Mouse (Mus musculus) kidney, adult 9 months (tissue): ENCODE results near the gene Spsb4.

Experiments
- DNase-seq: peaks from one replicate; pipeline ENCODE4 v3.0.0; 2022

Gene Spsb4

DNA sequence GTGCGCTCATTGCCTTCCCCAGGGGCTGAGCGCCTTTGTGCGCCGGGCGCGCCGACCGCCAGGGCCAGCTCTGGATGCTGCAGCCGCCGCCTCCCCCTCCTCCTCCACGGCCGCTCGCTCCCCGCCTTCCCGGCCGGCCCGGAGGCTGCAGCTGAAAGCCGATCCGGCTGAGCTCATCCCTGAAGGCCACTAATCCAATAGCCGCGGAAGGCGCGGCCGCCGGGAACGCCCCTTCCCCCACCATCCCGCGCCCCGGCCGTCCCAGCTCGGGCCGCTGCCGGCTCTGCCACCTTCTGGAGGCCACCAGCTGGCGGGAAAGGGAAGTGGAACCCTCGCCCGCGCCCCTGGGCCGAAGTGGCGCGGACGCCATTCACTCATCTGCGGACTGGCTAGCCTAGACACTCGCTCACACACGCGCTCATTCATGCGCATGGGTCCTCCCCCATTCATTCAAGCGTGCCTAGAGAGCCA lies at the start of gene Spsb4:
Gene Spsb4, minus strand, starts transcription at position 167 of the 471 bp plus-strand sequence.
- DNase-seq = peak; percentile 81

DNA sequence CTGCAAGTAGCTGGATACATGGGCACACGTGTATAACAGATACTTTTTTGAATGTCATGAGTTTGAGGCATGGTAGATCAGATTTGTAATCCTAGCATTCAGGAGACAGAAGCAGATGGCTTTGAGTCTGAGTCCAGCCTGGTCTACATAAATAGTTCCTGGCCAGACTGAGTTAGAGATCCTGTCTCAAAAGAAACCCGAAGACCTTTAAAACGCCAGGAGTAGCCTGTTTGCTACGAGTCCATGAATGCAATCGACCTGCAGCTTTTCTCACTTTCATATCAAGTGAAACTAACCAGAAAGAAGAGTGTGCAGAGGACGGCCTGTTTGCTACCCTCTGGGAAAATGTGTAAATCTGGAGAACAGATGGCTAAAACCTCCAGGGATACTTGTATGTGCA lies 49.1 kb upstream of the Spsb4 start:
- DNase-seq = no peak

DNA sequence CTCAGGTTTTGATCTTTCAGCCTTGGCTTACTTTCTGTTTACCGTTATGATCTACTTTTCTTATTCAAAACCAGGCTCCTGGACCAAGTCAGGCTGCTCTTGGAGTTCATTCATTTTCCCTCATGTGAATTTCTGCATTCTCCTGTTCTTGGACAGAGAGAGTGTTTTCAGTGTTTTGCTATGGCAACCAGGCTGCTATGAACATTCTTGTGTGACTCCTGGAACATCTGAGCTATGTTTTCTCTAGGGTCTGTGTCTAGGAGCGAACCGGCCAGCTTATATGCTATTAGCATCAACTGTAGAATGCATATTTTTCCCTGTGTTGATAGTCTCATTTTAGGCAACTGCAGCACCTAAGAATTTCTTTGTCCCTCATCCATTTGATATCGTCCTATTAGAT lies 47.2 kb upstream of the Spsb4 start:
- no peak for DNase-seq

DNA sequence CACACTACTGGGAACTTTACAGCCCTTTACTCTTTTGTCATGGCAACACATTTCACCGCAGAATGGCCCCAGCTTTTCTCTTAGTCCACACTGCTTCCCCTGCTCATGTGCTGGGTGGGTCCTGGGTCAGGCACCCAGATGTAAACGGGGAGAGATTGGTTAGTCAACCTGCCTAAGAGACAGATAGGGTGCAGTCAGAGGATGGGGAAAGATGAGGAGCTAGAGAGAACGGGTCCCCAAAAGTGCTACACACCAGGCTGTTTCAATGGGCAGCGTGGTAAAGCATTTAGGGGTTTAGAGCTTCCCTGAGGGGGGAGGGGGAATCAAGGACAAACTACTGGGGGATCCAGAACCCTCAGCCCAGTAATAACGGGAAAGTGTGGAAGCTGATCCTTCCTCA lies 46.6 kb upstream of the Spsb4 start:
- no peak for DNase-seq

DNA sequence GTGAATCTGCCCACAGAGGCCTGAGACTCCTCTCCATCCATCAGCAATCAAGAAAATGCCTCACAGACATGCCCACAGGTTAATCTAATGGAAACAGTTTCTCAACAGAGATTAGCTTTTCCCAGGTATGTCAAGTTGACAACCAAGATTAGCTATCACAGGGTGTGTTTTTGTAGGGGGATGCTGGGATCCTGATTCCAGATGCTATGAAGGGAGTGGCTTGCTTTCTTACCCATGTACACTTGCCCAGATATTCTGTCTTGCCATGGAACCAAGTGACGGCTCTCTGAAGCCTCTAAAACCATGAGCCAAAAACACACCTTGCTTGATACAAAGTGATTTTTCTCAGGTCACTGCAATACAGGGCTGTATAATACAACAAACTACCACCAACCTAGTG lies 45.5 kb upstream of the Spsb4 start:
- DNase-seq = no peak

DNA sequence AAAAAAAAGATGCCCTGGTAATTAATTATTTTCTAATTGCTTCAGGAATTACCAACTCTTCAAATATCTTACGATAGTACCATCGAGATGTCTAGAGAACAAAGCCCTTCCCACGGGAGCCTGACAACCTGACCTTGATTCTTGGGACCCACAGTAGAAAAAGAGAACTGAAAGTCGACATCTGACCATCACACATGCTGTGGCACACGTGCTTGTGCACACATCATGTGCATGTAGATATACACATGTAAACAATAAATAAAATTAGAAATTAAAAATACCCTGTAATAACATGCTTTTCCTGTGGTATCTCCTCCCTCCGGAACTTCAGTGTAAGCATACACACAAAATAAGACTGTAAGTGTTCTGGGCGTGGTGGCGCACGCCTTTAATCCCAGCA lies 43.1 kb upstream of the Spsb4 start:
- DNase-seq = no peak

DNA sequence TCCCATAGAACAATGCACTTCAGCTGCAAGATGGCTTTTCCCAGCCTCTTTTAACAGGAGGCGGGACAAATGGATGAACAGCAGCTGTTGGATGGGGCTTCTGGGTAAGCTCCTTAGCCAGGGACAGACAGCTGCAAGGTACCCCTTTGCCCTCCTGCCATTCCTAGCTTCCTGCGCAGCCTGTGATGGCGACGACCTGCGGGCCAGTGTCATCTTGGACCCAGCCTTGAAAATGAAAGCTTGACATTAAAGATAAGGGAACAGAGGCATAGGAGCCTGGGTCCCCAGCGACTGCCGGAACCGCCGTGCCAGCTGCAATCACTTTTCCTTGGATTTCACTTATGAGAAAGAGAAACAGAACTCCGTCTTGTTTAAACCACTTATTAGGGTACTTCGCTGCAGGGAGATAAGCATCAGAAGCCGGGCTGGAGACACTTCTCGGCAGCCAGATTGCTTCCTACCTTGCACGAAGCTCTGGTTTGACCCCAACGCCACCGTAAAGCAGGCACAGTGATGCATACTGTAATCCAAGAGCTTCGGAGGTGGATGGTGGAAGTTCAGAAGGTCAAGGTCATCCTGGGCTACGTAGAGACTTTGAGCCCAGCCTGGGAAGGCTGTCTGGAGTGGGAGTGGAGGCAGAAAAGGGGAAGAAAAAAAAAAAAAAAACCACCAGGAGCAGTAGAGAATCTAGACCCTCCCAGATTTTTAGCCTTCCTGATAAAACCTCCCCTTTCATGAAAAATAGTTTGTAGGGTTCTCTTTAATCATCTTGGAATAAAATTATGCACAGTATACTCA lies 38.1 kb upstream of the Spsb4 start:
- DNase-seq = no peak

DNA sequence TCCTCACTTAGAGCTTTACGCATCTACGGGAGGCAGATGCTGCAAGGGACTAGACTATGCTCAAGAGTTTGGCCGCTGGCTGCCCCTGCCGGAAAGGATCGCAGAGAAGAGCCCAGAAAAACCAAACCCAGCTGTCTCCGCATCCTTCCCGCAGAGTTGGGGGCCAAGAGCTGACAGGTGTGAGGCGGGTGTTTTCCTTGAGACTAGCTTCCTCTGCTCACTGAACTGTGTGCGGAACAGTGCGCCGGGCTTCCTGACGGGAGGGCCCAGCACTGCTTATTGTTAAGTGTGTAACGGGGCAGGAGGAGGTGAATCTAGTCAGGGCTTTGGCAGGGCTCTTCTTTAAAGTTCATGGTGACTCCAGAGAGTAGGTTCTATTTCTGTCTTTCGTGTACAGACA lies 37.3 kb upstream of the Spsb4 start:
- no peak for DNase-seq

DNA sequence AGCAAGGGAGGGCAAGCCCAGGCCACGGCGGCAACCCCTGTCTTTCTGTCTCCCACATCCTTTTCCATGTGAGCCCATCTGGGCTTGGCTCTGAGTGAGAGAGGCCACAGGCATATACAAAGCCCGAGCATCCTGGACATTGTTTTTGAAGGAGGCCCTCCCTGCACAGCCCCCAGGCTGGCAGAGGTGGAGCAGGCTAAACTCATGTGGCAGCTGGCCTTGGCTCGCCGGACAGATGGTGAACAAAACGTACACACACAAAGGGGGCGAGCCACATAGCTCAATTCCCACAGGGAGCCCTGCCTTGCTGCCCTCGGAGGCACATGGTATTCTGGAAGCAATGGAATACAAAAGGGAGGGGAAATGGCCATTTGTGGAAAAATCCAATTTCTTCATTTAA lies 32.5 kb upstream of the Spsb4 start:
- DNase-seq = no peak

DNA sequence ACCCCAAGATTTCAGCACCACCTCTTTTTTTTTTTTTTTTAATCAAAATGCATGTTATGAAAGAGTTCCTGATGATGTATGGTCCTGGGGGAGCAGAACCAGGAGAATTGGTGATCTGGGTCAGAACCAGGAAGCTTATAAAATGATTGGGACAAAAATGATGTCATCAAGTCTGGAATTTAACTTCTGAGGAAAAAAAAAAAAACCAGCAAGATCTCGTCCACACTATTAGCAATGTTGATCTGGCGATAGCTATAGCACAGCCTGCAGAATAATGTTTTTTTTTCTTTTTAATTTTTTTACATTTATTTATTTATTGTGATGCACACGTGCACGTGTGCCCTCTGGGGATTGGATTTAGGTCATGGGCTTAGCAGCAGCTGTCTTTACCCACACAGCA lies 27.6 kb upstream of the Spsb4 start:
- no peak for DNase-seq

DNA sequence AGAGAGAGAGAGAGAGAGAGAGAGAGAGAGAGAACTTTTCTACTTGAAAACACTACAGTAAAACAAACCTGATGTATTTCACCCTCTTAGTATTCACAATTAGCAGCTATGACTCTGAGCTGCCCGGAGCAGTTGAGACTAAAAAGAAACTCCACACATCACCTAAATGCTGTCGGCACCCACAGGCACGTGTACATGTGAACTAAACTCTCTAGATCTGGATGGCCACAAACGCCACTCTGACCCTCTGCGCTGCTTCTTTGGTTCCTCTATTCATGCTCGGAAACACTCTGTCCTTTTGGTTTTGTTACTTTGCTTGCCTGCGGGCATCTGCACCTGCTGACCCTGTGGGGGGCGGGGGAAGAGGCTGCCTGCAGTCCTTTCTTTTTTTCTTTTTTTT lies 23.0 kb upstream of the Spsb4 start:
- DNase-seq = no peak

DNA sequence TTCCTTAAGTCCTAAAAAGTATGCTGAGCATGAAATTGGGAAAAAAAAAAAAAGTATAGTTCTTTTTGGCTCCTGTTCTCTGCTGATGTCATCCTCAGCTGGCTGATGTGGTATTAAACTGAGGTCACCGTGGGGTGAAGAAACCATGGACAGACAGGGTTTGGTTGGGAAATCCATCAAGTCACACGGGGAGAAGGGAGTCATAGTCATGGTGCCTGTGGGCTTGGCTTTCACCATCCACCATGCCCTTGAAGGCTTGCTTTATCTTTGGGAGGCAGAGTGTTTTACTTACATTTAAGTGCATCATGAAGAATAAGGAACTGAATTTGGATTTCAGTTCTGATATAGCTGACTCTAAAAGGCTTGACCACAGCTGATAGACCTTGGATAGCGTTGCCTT lies 19.4 kb upstream of the Spsb4 start:
- DNase-seq = no peak

DNA sequence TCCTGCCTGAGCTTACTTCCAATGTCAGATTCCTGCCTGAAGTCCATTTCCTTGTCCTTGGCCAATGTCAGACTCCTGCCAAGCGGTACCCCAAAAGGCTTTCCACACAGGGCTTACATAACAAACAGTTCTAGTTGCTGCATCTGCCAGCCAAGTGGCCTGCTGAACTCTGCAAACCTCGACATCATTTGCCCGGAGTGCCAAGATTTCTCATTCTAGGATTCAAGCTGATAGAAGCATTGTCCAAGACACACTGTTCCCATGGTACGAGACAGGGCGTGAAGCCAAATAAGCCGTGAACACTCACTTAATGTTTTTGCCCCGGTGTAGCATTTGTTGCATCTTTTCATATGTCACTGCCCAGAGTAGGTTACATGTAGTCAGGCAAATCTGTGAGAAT lies 18.0 kb upstream of the Spsb4 start:
- peak; percentile 64 for DNase-seq

DNA sequence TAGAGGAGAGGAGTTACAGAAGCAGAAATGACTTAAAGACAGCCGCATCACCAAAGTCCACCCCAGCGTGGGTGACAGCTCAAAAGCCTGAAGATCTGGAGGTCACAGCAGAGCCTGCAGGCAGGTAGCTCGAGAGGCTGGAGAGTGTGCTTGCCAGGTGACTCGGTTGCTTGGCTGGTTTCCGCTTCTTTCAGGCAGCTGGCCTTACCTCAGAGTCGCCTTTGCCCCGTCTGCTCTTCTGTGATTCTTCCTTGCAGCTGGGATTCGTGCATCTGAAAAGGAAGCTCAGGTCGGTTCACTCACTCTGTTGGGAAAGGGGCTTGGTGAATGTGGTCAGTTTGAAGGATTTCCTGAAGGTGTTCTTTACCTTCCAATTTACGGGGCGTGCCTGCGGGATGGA lies 8.7 kb upstream of the Spsb4 start:
- DNase-seq = no peak

DNA sequence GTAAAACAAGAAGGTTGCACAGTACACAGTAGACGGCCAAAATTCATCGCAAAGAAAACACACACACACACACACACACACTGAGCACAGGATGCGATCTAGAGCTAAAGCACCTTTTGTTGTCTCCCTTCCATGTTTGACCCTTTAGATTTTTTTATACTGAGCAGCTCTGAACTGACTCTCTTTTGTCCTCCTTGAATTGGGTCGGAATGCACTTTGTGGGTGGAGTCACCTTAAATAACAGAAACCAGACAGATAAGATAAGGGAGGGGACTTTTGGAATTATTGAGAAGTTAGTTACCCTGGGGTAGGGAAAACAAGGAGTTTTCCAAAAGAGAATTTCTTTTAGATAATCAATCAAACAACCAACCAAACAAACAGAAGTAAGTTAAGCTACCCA lies 7.4 kb upstream of the Spsb4 start:
- DNase-seq = no peak

DNA sequence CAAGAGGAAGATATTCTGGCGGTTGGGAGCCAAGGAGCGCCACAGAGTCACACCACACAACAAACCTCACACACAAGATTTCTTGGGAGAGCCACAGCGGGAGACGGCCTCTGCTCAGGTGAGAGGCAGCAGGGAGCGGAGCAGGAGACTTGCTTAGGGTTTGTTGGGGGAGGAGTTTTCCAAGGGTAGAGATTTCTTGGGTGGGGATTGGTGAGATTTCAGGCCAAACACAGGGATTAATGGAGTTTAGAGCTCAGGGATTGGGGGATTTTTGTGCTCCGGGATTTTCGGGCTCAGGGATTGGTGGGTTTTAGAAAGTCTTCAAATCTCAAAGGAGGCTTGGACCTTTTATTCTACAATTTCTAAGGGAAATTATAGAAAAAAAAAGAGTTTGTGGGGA lies 5.8 kb upstream of the Spsb4 start:
- no peak for DNase-seq

DNA sequence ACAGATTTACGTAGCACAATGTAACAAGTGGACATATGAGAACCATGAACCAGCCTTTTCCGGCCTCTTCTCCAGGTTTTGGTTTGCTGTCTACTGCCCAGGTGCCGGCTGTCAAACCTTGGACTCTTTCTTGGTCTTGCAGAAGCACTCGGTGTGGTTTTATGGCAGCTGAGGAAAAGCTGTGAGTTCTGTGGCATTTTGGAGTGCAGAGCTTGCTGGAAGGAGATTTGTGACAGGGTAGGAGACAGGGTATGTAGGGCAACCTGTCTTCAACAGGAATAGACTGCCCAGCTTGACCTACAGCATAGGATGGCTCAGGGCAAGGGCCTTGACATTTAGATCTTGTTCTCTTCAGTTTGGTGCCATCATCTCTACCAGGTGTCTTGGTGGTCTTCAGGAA lies 4.3 kb upstream of the Spsb4 start:
- DNase-seq = no peak

DNA sequence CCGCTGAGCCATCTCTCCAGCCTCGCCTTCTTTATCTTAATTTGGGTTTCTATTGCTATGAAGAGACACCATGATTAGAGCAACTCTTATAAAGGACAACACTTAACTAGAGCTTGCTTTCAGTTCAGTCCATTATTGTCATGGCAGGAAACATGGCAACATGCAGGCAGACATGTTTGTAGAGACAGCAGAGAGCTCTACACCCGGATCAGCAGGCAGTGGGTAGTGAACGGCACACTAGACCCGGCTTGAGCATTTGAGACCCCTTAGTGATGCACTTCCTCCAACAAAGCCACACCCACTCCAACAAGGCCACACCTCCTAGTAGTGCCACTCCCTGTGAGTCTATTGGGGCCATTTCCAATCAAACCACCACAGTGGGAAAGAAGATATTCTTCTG lies 3.7 kb upstream of the Spsb4 start:
- DNase-seq = no peak

DNA sequence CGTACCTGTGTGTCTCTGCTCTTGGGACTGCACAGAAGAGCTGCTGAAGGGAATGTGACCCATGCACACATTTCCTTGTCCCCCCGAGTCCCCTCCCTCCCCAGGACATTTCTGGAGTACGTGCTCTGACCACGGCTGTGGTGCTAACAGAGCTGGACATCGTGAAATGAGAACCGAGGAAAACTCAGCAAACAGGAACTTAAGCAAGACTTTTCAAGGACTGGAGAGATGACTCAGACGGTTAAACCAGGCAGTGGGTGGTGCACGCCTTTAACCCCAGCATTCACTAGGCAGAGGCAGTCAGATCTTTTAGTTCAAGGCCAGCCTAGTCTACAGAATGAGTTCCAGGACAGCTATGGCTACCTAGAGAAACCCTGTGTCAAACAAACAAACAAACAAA lies 1.5 kb upstream of the Spsb4 start:
- no peak for DNase-seq

DNA sequence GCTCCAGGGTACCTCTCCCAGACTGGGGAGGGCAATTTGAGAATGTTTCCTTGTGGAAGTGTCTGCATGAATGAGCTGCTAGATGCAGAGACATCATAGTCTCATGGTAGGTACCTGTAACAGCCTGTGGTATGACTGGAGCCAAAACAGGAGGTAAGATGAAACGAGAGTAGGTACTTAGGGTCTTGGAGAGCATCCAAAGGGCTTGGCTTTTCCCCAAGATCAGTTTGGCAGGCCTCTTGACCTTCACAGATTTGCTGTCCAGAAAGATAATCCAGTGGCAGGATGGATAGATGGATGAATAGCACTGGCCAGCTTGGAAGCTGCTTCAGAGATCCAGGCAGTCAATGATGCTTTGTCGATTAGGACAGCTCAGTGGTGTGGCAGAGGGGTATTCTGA lies 1.0 kb upstream of the Spsb4 start:
- peak; percentile 14 for DNase-seq

DNA sequence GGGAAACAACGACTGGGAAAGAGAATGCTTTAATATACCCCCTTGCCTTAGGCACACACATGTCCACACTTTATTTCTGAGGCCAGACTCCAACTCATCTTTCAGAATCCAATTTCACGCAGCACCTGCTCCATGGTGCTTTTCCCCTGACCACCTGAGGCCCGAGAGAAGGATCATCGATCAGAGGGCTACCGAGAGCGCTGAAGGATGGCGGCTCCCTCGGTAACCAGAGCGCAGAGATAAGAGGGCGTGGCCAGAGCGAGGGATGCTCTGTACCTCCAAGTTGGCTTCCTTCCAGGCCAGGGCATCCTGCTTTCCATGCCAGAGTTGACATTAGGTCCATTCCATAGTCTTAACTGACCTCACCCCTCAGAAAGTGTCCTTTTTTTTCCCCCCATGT lies 588 bp upstream of the Spsb4 start:
- no peak for DNase-seq

DNA sequence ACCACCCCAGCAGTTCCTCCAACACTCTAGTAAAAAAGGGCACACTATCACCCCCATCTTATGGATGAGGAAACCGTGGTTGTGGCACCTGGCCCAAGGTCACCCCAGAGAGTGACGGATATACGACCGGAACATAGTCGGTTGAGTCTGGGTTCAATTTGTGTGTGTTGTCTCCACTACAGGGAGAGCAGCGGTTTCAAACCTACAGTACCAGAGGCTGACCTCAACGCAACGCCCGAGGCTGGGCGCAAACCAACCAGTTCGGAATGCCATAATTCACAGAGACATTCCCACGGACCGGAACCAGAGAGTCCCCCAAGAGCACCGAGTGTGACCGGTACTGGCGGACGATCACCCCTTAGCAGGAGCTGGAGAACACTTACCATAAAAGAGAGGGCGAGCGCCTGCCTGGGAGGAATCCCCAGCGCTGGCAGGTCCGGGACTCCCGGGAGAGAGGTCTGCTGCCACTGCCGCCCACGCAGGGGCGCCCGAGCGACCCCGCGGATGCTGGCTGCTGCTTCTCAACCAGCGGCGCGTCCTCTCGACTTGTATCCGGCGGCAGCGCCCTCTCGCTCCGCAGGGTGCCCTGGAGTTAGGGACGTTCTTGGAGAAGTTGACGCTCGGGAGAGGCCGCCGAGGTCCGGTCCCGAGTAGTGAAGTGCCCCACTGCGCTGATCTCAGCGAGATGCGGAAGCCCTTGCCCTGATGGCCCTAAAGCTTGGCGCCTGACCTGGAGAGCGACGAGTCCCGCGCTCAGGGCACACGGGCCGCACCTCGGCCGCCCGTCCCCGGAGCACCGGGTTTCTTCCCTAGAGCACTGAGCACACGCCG lies 617 bp downstream of the Spsb4 start:
- peak; percentile 70 for DNase-seq

DNA sequence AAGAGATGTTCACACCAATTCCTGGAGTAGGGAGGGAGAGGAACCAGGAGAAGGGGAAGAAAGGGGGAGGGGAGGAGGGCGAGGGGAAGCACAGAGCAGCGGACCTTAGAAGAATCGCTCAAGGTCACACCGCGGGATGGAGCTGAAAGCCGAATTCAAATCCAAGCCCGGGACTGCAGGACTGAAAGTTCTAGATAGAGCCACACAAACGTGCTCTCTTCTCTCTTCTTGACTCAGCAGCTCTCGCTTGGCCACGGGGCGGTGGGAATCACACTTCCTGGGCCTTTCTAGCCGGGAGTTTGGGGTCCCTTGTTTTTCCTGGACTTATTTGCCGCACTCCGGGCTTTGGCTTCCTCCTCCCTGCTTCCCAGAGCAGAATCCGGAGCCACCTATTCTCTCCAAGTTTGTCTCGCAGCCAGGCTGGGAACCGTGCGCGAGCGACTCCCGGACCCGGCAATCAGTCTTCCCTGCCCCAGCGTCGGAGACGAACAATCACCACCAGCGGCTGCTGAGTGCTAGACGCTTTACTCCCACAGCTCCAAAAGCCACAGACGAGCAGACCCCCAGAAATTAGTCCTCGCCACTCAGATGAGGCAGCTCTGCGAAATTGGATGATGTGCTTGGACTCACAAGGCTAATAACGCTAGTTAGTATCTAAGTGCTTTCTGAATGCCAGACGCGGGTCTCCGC lies 1.4 kb downstream of the Spsb4 start:
- peak; percentile 33 for DNase-seq

DNA sequence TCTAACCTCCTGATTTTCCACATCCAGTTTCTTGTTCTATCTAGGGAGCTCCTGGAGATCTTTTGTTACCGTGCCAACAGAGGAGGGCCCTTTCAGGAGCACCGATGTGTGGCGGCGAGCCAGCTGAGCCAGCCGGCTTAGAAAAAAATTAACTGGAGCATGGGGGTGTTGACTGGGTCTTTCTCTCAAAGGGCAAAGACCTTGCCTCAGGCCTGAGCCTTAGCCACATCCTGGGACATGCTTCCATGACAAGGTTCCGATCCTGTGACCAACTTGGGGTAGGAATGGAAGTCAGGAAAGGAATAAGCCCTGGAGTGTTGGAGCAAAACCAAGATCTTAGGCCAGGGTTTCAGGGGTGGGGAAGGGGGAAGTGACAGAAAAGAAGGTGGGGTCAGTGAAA lies 2.9 kb downstream of the Spsb4 start:
- DNase-seq = peak; percentile 98
